Mouse (Mus musculus): ENCODE measurements at regions not wholly inside any gene's neighbourhood (a gene's known extent, or its start where the extent isn't known, plus 50 kb on each side); places are given as distances from the start of the nearest gene placed in this dataset.

DNA sequence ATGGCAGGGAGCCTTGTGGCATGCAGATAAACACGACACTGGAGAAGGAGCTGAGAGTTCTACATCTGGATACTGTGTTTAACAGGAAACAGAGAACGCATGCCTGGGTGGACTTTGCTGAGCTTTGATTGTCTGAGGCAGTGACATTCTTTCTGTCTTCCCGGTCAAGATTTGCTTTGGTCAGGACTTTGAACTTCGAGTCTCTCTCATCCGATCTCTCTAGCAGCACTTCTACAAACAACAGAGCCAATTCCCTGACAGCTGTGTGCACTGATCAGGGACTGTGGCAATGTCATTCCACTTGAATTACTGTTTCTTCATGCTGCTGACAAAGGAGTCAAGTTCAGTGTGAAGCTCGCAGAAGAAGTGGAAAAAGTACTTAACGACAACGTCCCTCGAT lies 302.5 kb downstream of the Il20rb start:
- no peak for TF ChIP-seq CTCF (conservative IDR thresholded peaks at IDR 0.05; ENCODE audit: insufficient read depth, insufficient read length, low read depth, low read length)
- TF ChIP-seq POLR2A (IDR thresholded peaks at IDR 0.05; ENCODE audit: low read depth, low read length), result no peak
